Mouse (Mus musculus) bone marrow, adult 2 months (tissue): Measurements from ENCODE around the gene Wars. TPM values are rescaled to one million over a fixed set of nuclear protein-coding genes. Genes with fewer than 3 reads are reported as not detected.

Source experiments
- H3K27ac ChIP-seq: fragments of 200-500 bp; 2 replicates; pipeline ENCODE4 v1.5.1; 2012; ENCODE audit warnings: low read depth, mild to moderate bottlenecking, control low read depth, inconsistent platforms, low read length; ENCODE audit not compliant: control insufficient read depth, poor library complexity, insufficient read depth
- H3K4me1 ChIP-seq: fragments of 200-500 bp; 2 replicates; pipeline ENCODE4 v1.6.1; 2011; ENCODE audit warnings: low read length; ENCODE audit not compliant: control insufficient read depth, insufficient read depth
- H3K4me3 ChIP-seq: fragments of 200-500 bp; replicated peaks from 2 replicates; pipeline ENCODE3; 2011; ENCODE audit warnings: mild to moderate bottlenecking, low read depth, low read length, control low read depth; ENCODE audit not compliant: control insufficient read depth
- CTCF ChIP-seq: fragments of 200-500 bp; IDR thresholded peaks from 2 replicates; pipeline ENCODE4 v1.5.1; 2011; ENCODE audit warnings: low read length, control low read depth; ENCODE audit not compliant: control insufficient read depth, insufficient read depth
- POLR2A ChIP-seq: fragments of 200-500 bp; IDR thresholded peaks from 2 replicates; pipeline ENCODE4 v1.6.1; 2011; ENCODE audit warnings: low read depth, mild to moderate bottlenecking, control low read depth, low read length, borderline replicate concordance; ENCODE audit not compliant: control insufficient read depth
- WGBS: fragments of 180-500 bp; shearing (Covaris S2); methylation state at CpG from one replicate; pipeline ENCODE4 v1.1.7; 2018; 5-methylcytosine and 5-hydroxymethylcytosine counted together
- polyA plus RNA-seq: library from polyadenylated mRNA; stranded (reverse); fragments of >200 nt; gene quantifications from 2 replicates; pipeline ENCODE4 v1.2.4, GENCODE M21; 2011; ENCODE audit warnings: low replicate concordance; ENCODE audit not compliant: missing spikeins, insufficient read depth, insufficient read length

Gene Wars
- polyA plus RNA-seq, 1 experiment = 14.6 TPM

DNA sequence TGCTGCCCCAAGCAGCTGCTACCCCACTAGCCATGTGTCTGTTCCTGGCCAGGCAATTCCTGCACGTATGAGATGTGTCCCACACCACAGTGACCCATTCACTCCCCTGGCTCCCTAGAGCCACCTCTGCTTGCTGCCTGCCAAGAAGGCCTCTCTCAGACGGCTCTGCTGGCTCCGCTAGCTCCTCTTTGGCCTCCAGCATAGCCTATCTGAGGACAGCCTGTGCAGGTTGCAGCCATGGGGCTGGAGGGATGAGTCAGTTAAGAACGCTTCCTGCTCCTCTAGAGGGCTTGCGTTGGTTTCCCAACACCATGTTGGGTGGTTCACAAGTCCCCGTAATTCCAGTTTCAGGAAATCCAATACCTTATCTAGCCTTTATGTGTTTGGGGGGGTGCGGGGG lies 51.3 kb downstream of the Wars start:
- TF ChIP-seq CTCF (no peak), POLR2A (no peak)
- 58% methylated on average over 7 of the region's 7 CpGs for WGBS

GRCm38 (mm10) chr12:108841181-108841580 lies 52.8 kb downstream of the Wars start:
- H3K27ac ChIP-seq = no peak overlapping the region
- H3K4me3 ChIP-seq = no peak overlapping the region
- WGBS = 88% methylated on average over 6 of the region's 6 CpGs
- TF ChIP-seq POLR2A (no peak), CTCF (no peak)
- H3K4me1 ChIP-seq = peaks cover 7% of the 10 kb centered on the region

More for the DNA sequence above, 51.3 kb downstream of the Wars start:
- Histone ChIP-seq H3K4me3 (no peak overlapping the region), H3K4me1 (peaks cover 6% of the 10 kb centered on the region), H3K27ac (no peak overlapping the region)

DNA sequence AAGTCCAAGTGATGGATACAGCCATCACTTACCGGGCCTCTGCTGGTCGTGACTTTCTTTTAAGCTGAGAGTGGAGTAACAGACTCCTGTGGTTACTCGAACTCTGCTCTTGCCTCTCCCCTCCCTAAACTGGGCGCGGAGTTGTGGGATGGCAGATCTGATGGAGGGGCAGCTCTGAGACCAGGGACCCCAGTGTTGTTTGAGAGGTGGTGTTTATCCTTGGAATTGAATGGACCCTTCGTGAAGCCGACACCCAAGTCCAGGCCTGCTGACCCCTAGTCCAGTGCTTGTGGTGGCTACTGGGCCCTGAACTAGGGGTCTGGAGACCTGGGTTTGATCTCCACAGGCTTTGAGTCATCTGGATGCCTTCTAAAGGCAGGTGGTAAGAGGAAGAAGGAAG lies 57.3 kb downstream of the Wars start:
- H3K4me3 ChIP-seq = no peak overlapping the region
- H3K4me1 ChIP-seq = peaks cover 13% of the 10 kb centered on the region; the same call in 1 of the 2 replicates
- TF ChIP-seq CTCF = no peak
- TF ChIP-seq POLR2A = no peak
- no peak overlapping the region for H3K27ac ChIP-seq
- WGBS = 38% methylated on average over 7 of the region's 7 CpGs

DNA sequence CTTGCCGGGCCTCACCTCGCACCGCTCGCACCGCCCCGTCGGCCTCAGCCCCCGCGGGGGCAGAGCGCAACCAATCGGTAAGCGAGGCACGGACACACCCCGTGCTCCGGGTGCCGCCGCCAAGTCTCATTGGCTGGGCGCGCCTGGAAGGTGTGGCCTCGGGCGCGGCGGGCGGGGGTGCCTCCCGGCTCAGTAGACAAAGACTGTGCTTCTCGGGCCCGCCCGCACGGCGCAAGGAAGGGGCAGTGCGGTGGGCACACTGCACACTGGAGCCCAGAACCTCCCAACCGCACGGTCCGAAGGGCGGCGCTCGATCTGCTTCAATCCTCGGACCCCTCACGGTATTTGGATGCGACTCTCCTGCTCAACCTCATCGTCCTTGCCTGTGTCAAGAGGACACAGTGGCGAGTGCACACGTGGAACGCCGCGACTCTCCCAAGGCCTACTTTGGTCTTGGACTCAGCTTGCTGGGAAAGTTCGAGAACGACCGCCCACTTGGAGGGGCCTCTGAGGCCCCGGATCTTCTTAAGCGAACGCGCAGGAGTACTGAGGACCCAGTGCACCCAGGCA lies 58.0 kb downstream of the Wars start, which contains the start of the genes Slc25a29 and Slc25a47:
Gene Slc25a29 (minus strand): TSS at position 44 of the 570 bp plus-strand sequence.
Gene Slc25a47 (plus strand): TSS at position 207 of the 570 bp plus-strand sequence.
- H3K27ac ChIP-seq = peak within 1 kb of the TSS; percentile 52
- peak within 1 kb of the TSS; percentile 85 for H3K4me3 ChIP-seq
- under 1% methylated on average over 53 of the region's 53 CpGs for WGBS
- peaks cover 13% of the 10 kb centered on the region; the same call in 1 of the 2 replicates for H3K4me1 ChIP-seq
- TF ChIP-seq POLR2A = no peak

GRCm38 (mm10) chr12:108835208-108835839 lies 58.6 kb downstream of the Wars start:
- H3K27ac ChIP-seq = peak overlapping the region; percentile 52; the same call in 1 of the 2 replicates

GRCm38 (mm10) chr12:108834786-108835185 lies 59.2 kb downstream of the Wars start:
- TF ChIP-seq POLR2A = no peak
- no peak for TF ChIP-seq CTCF
- H3K4me3 ChIP-seq = no peak overlapping the region
- peaks cover 13% of the 10 kb centered on the region; the same call in 1 of the 2 replicates for H3K4me1 ChIP-seq
- H3K27ac ChIP-seq = no peak overlapping the region
- 62% methylated on average over 5 of the region's 5 CpGs for WGBS

More at GRCm38 (mm10) chr12:108835208-108835839, 58.6 kb downstream of the Wars start:
- H3K4me3 ChIP-seq = peak overlapping the region; percentile 79
- H3K4me1 ChIP-seq = peaks cover 13% of the 10 kb centered on the region; the same call in 1 of the 2 replicates
- TF ChIP-seq POLR2A = no peak; the same call in 1 of the 2 replicates
- no peak for TF ChIP-seq CTCF
- WGBS = 6% methylated on average over 51 of the region's 51 CpGs

GRCm38 (mm10) chr12:108834337-108834736 lies 59.6 kb downstream of the Wars start:
- Histone ChIP-seq H3K27ac (no peak overlapping the region), H3K4me3 (no peak overlapping the region), H3K4me1 (peaks cover 13% of the 10 kb centered on the region; the same call in 1 of the 2 replicates)
- 80% methylated on average over 3 of the region's 3 CpGs for WGBS
- TF ChIP-seq CTCF = no peak
- no peak for TF ChIP-seq POLR2A

GRCm38 (mm10) chr12:108833408-108833807 lies 60.6 kb downstream of the Wars start:
- WGBS = 83% methylated on average over 3 of the region's 3 CpGs
- Histone ChIP-seq H3K27ac (no peak overlapping the region), H3K4me1 (peaks cover 10% of the 10 kb centered on the region; the same call in 1 of the 2 replicates), H3K4me3 (no peak overlapping the region)
- TF ChIP-seq CTCF (no peak), POLR2A (no peak)

DNA sequence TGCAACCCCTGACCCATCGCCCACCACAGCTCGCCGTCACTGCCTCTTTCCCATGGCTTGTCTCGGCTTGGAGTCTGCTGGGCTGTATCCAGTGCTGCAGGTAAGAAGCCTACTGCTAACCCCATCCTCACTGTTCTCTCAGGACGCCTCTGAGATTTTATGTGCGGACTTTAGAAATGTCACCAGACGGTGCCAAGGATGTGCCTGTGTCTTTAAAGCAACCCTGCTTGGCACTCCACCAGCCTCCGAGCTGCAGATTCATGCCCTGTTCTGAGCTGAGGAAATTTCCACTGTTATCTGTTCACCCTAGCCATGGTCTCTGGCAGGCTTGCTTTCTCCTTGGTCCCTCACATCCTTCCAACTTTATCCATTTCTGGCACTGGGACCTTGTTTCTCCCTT lies 61.1 kb downstream of the Wars start:
- H3K27ac ChIP-seq = no peak overlapping the region
- peaks cover 10% of the 10 kb centered on the region; the same call in 1 of the 2 replicates for H3K4me1 ChIP-seq
- TF ChIP-seq CTCF (no peak), POLR2A (no peak)
- no peak overlapping the region for H3K4me3 ChIP-seq
- 72% methylated on average over 8 of the region's 8 CpGs for WGBS
